Mouse (Mus musculus) 3134 (cell line): Measurements from ENCODE around the gene Syt2.

Source experiments
- DNase-seq: peaks from one replicate; pipeline ENCODE4 v3.0.0-alpha.2; 2011; ENCODE audit warnings: low spot score; ENCODE audit not compliant: insufficient read length; ENCODE audit errors: extremely low read depth

Syt2 gene

GRCm38 (mm10) chr1:134770312-134770711, 123.8 kb downstream of the Syt2 start:
- no peak for DNase-seq

- peak; percentile 32 for DNase-seq
Measured at GRCm38 (mm10) chr1:134771353-134771752, 124.9 kb downstream of the Syt2 start.

- no peak for DNase-seq
Measured at GRCm38 (mm10) chr1:134771999-134772398, 125.5 kb downstream of the Syt2 start.

GRCm38 (mm10) chr1:134772821-134773220, 126.3 kb downstream of the Syt2 start:
- no peak for DNase-seq

GRCm38 (mm10) chr1:134773256-134773655, 126.8 kb downstream of the Syt2 start:
- DNase-seq, result no peak

- DNase-seq, result no peak
Measured at GRCm38 (mm10) chr1:134774247-134774646, 127.8 kb downstream of the Syt2 start.

- DNase-seq, result no peak
Measured at GRCm38 (mm10) chr1:134774728-134775287, 128.3 kb downstream of the Syt2 start.

- DNase-seq, result no peak
Measured at GRCm38 (mm10) chr1:134775631-134776030, 129.2 kb downstream of the Syt2 start.

- DNase-seq, result no peak
Measured at GRCm38 (mm10) chr1:134777201-134777885, 130.9 kb downstream of the Syt2 start.

GRCm38 (mm10) chr1:134777936-134778548, 131.6 kb downstream of the Syt2 start:
- DNase-seq, result no peak

- DNase-seq, result no peak
Measured at GRCm38 (mm10) chr1:134782797-134783196, 136.3 kb downstream of the Syt2 start.

- no peak for DNase-seq
Measured at GRCm38 (mm10) chr1:134783958-134784357, 137.5 kb downstream of the Syt2 start.

- DNase-seq, result no peak
Measured at GRCm38 (mm10) chr1:134784481-134784880, 138.0 kb downstream of the Syt2 start.

- no peak for DNase-seq
Measured at GRCm38 (mm10) chr1:134784911-134785310, 138.4 kb downstream of the Syt2 start.

- DNase-seq, result no peak
Measured at GRCm38 (mm10) chr1:134788096-134788495, 141.6 kb downstream of the Syt2 start.

GRCm38 (mm10) chr1:134790716-134791439, 144.4 kb downstream of the Syt2 start:
- no peak for DNase-seq

- DNase-seq, result no peak
Measured at GRCm38 (mm10) chr1:134791456-134791855, 145.0 kb downstream of the Syt2 start.

GRCm38 (mm10) chr1:134796076-134796475, 149.6 kb downstream of the Syt2 start:
- no peak for DNase-seq

- no peak for DNase-seq
Measured at GRCm38 (mm10) chr1:134796536-134796935, 150.1 kb downstream of the Syt2 start.

- DNase-seq, result no peak
Measured at GRCm38 (mm10) chr1:134801758-134802157, 155.3 kb downstream of the Syt2 start.
